In the genomic region with DNA sequence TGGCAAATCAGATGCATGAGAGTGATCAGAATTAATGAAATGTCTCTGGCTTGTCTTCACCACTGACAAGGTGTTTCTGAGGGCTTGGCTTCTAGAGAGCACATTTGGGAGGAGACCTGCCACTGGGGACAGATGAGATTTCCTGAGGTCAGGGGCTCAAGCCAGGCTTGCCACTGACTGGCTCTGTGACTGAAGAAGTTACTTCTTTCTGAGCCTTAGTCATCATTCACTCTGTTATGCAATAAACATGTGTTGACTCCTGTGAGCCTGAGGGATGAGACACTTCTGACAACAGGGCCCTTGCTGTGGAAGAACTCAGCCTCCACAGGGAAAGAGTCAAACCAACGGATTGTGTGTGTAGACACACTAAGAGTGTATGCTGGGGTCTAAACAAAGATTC, we compare ENCODE assay signal across 37 mouse cellular contexts.
DNase-seq lines count a peak whose midpoint lies in the region; ATAC-seq lines count a peak whose summit lies in the region.
"Had no signal": no experiment of that assay in that cellular context is flagged by ENCODE, and none has a peak within 500 bp of the region (broad histone marks: within the 10 kb centered on the region; RNA-seq: fewer than 3 reads in every experiment).

No protein-coding gene starts in this region.

- H3K4me1 ChIP-seq in hindbrain, embryonic 16.5 days (ENCODE audit: control insufficient read depth, insufficient read depth, low read depth, low read length), result peaks cover 12% of the 10 kb centered on the region
- H3K4me1 ChIP-seq: liver, embryonic 12.5 days had no signal

- H3K4me3 ChIP-seq in hindbrain, embryonic 16.5 days (ENCODE audit: low read length), result no peak overlapping the region
- H3K4me3 ChIP-seq: erythroblast, embryonic 14.5 days; forebrain, embryonic 12.5 days; heart, embryonic 13.5 days; hindbrain, embryonic 10.5 days; hindbrain, embryonic 15.5 days; kidney, embryonic 15.5 days; layer of hippocampus, adult 2 months; left cerebral cortex, adult 2 months; limb, embryonic 12.5 days; liver, embryonic 12.5 days; megakaryocyte, embryonic 14.5 days; midbrain, embryonic 12.5 days; neural tube, embryonic 15.5 days had no signal

- no peaks in the 10 kb centered on the region for H3K27me3 ChIP-seq in hindbrain, embryonic 16.5 days (replicated peaks; ENCODE audit: control insufficient read depth, insufficient read depth, low read length)
- H3K27me3 ChIP-seq: forebrain, embryonic 12.5 days; hindbrain, embryonic 15.5 days; limb, embryonic 12.5 days; neural tube, embryonic 15.5 days; Patski had no signal

- no peak overlapping the region for H3K27ac ChIP-seq in hindbrain, embryonic 16.5 days (ENCODE audit: low read depth, low read length)
- H3K27ac ChIP-seq: forebrain, embryonic 12.5 days; heart, embryonic 13.5 days; hindbrain, embryonic 10.5 days; hindbrain, embryonic 15.5 days; layer of hippocampus, adult 2 months; left cerebral cortex, adult 2 months; limb, embryonic 12.5 days; liver, embryonic 12.5 days; midbrain, embryonic 12.5 days; neural tube, embryonic 15.5 days had no signal

- intact Hi-C loops in heart, postnatal 14 days (cut with DNase I), result no loop called here

- H3K9ac ChIP-seq in hindbrain, embryonic 16.5 days (ENCODE audit: low read depth, low read length), result no peak overlapping the region
- H3K9ac ChIP-seq: forebrain, embryonic 12.5 days; forebrain, postnatal 0 days; heart, embryonic 13.5 days; hindbrain, embryonic 15.5 days; kidney, embryonic 15.5 days; limb, embryonic 12.5 days; liver, embryonic 12.5 days; liver, postnatal 0 days; midbrain, embryonic 12.5 days; neural tube, embryonic 15.5 days had no signal

- peak; percentile 61 for ATAC-seq in granulocyte monocyte progenitor cell, adult 5-6 weeks (replicated peaks; ENCODE audit: poor library complexity, severe bottlenecking)
- ATAC-seq in hindbrain, embryonic 16.5 days, result no peak
- ATAC-seq in monocyte, adult 5-6 weeks (replicated peaks; ENCODE audit: insufficient number of reproducible peaks, low FRiP score, low TSS enrichment, poor library complexity, severe bottlenecking), result no peak
- ATAC-seq: forebrain, postnatal 0 days; liver, embryonic 12.5 days; liver, postnatal 0 days; Patski had no signal

- no peak overlapping the region for H3K4me2 ChIP-seq in hindbrain, embryonic 16.5 days (ENCODE audit: low read length)
- H3K4me2 ChIP-seq: forebrain, embryonic 12.5 days; heart, embryonic 13.5 days; hindbrain, embryonic 15.5 days; kidney, embryonic 15.5 days; limb, embryonic 12.5 days; liver, embryonic 12.5 days; midbrain, embryonic 12.5 days; neural tube, embryonic 15.5 days had no signal

- no peaks in the 10 kb centered on the region for H3K9me3 ChIP-seq in hindbrain, embryonic 16.5 days (ENCODE audit: control insufficient read depth, low read length)
- H3K9me3 ChIP-seq: forebrain, embryonic 12.5 days; heart, embryonic 13.5 days; hindbrain, embryonic 10.5 days; hindbrain, embryonic 15.5 days; kidney, embryonic 15.5 days; limb, embryonic 12.5 days; liver, embryonic 12.5 days; midbrain, embryonic 12.5 days; neural tube, embryonic 15.5 days had no signal

- 90% methylated on average over 1 of the region's 1 CpGs for whole genome bisulfite sequencing in hindbrain, embryonic 16.5 days

- DNase-seq in adrenal gland, adult (ENCODE audit: inconsistent age in 2 of 2, low spot score in 1 of 2), result peak; percentile 43 to 81
- DNase-seq in adrenal gland, postnatal 4 days (ENCODE audit: low spot score in 2 of 2), result no peak
- peak; percentile 84 for DNase-seq in heart, adult 11 months
- DNase-seq in heart, postnatal 14 days, result no peak
- peak; percentile 68 for DNase-seq in 3T3-L1 (ENCODE audit: low read depth, low spot score)
- DNase-seq: cerebellum, adult 2 months; cerebellum, postnatal 14 days; forebrain, postnatal 0 days; gastrocnemius, postnatal 25 days; heart, postnatal 10 days; kidney, adult 18-20 months; kidney, postnatal 36 days; liver, postnatal 0 days; lung, postnatal 10 days; retina, postnatal 1 day; right cerebral cortex, postnatal 14 days; spleen, adult 18-20 months; thymus, adult 2 months; thymus, postnatal 36 days had no signal

- H3K36me3 ChIP-seq in hindbrain, embryonic 16.5 days (ENCODE audit: control insufficient read depth, insufficient read depth, low read length), result no peaks in the 10 kb centered on the region
- H3K36me3 ChIP-seq: forebrain, embryonic 12.5 days; G1E; heart, embryonic 13.5 days; hindbrain, embryonic 10.5 days; hindbrain, embryonic 15.5 days; kidney, embryonic 15.5 days; limb, embryonic 12.5 days; liver, embryonic 12.5 days; midbrain, embryonic 12.5 days; neural tube, embryonic 15.5 days had no signal

Comparison
In these comparisons a context has a peak if more than half of its experiments do, and no peak if none do; other contexts are left out.
1. DNase-seq: peak in adrenal gland, adult (2 of 2), heart, adult 11 months (single experiment) and 3T3-L1 (single experiment); none in adrenal gland, postnatal 4 days (0 of 2) and heart, postnatal 14 days (0 of 2).